Mouse (Mus musculus): ENCODE measurements around the gene I0C0044D17Rik. TPM values are rescaled to one million over a fixed set of nuclear protein-coding genes. Genes with fewer than 3 reads are reported as not detected.

The I0C0044D17Rik gene
- total and polyA plus RNA-seq, 2 experiments from 2014 or later, result not detected

DNA sequence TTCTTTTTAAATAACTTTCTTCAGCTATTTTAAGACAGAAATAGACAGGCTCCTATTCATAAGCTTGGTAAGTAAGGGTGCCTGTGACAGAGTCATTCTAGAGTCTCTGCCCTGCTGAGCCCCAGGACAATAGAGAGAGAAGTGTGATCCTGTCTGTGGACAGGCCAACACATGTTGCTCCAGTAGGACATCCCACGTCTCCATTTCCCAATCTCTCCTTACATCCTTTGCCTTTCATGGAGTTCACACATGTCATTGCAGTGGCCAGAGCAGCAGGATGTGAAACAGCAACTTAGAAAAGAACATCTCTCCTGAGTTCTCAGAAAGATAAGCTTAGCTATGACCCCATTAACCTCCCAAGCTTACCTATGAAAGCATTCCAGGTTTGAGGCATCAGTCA, 8.1 kb upstream of the I0C0044D17Rik start:
- Histone ChIP-seq H3K27ac (no peak overlapping the region), H3K4me1 (ENCODE audit: insufficient read depth, low read length) (no peaks in the 10 kb centered on the region), H3K9ac (replicated peaks; ENCODE audit: low read length) (no peak overlapping the region), H3K4me2 (ENCODE audit: low read depth, low read length) (no peak overlapping the region), H3K9me3 (ENCODE audit: low read length) (no peaks in the 10 kb centered on the region), H3K4me3 (ENCODE audit: low read length) (no peak overlapping the region), H3K36me3 (ENCODE audit: insufficient read depth, low read length) (no peaks in the 10 kb centered on the region), H3K27me3 (ENCODE audit: insufficient read depth, low read length) (no peaks in the 10 kb centered on the region)
- TF ChIP-seq CTCF (IDR thresholded peaks at IDR 0.05; ENCODE audit: low read depth), result no peak
- ATAC-seq (no peak), DNase-seq (ENCODE audit: low spot score) (no peak)
- 66% methylated on average over 1 of the region's 1 CpGs for WGBS

GRCm38 (mm10) chr4:98826701-98827100, 3.1 kb upstream of the I0C0044D17Rik start:
- Histone ChIP-seq H3K9me3 (ENCODE audit: low read length) (no peaks in the 10 kb centered on the region), H3K36me3 (ENCODE audit: insufficient read depth, low read length) (no peaks in the 10 kb centered on the region), H3K27ac (no peak overlapping the region), H3K27me3 (ENCODE audit: insufficient read depth, low read length) (no peaks in the 10 kb centered on the region), H3K4me3 (ENCODE audit: low read length) (no peak overlapping the region), H3K9ac (replicated peaks; ENCODE audit: low read length) (no peak overlapping the region), H3K4me2 (ENCODE audit: low read depth, low read length) (no peak overlapping the region), H3K4me1 (ENCODE audit: insufficient read depth, low read length) (no peaks in the 10 kb centered on the region)
- no peak for TF ChIP-seq CTCF (IDR thresholded peaks at IDR 0.05; ENCODE audit: low read depth)
- DNase-seq (ENCODE audit: low spot score), result no peak
- 53% methylated on average over 3 of the region's 3 CpGs for WGBS
- no peak for ATAC-seq

GRCm38 (mm10) chr4:98823047-98823446, 593 bp downstream of the I0C0044D17Rik start:
- H3K36me3 ChIP-seq (ENCODE audit: insufficient read depth, low read length), result no peaks in the 10 kb centered on the region
- ATAC-seq (no peak), DNase-seq (ENCODE audit: low spot score) (peak; percentile 6)
- H3K27me3 ChIP-seq (ENCODE audit: insufficient read depth, low read length), result peaks cover 2% of the 10 kb centered on the region; the same call in 1 of the 2 replicates
- no peak overlapping the region for H3K4me2 ChIP-seq (ENCODE audit: low read depth, low read length)
- WGBS, result 72% methylated on average over 3 of the region's 3 CpGs
- no peaks in the 10 kb centered on the region; the same call in 1 of the 2 replicates for H3K4me1 ChIP-seq (ENCODE audit: insufficient read depth, low read length)
- TF ChIP-seq CTCF (IDR thresholded peaks at IDR 0.05; ENCODE audit: low read depth), result no peak
- no peaks in the 10 kb centered on the region for H3K9me3 ChIP-seq (ENCODE audit: low read length)
- no peak overlapping the region for H3K4me3 ChIP-seq (ENCODE audit: low read length)
- H3K27ac ChIP-seq, result no peak overlapping the region
- no peak overlapping the region for H3K9ac ChIP-seq (replicated peaks; ENCODE audit: low read length)

GRCm38 (mm10) chr4:98822478-98822877, 1.2 kb downstream of the I0C0044D17Rik start:
- H3K4me3 ChIP-seq (ENCODE audit: low read length), result no peak overlapping the region
- H3K27ac ChIP-seq, result no peak overlapping the region
- no peak overlapping the region for H3K9ac ChIP-seq (replicated peaks; ENCODE audit: low read length)
- ATAC-seq (no peak), DNase-seq (ENCODE audit: low spot score) (no peak)
- no peaks in the 10 kb centered on the region for H3K9me3 ChIP-seq (ENCODE audit: low read length)
- H3K27me3 ChIP-seq (ENCODE audit: insufficient read depth, low read length), result peaks cover 3% of the 10 kb centered on the region
- no peak for TF ChIP-seq CTCF (IDR thresholded peaks at IDR 0.05; ENCODE audit: low read depth)
- 71% methylated on average over 3 of the region's 3 CpGs for WGBS
- no peaks in the 10 kb centered on the region; the same call in 1 of the 2 replicates for H3K4me1 ChIP-seq (ENCODE audit: insufficient read depth, low read length)
- H3K36me3 ChIP-seq (ENCODE audit: insufficient read depth, low read length), result no peaks in the 10 kb centered on the region
- H3K4me2 ChIP-seq (ENCODE audit: low read depth, low read length), result no peak overlapping the region

DNA sequence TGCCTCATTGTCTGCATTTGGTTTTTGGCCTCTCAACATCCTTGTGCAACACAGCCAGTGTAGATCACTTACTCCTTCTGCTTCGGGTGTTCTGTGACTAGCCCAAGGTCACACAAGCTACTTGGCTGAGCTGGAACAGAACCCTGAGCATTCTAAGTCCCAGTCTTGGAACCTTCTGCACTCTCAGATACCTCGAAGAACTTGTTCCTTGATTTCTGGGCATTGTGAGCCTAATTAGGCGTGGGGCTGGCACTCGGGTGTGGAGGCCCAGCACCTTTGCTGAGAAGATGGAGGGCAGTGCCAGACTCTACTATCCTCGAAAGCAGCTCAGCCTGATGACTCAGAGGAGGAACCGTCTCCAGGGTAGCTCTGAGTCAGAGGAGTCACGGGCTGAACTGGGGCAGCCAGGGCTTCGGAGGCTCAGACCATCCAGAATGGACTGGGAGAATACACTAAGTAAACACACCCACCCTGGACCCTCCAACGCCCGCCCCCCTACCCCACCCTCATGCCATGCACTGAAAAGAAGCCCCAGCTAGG, 4.4 kb downstream of the I0C0044D17Rik start:
- TF ChIP-seq CTCF (IDR thresholded peaks at IDR 0.05; ENCODE audit: low read depth), result no peak
- peaks cover 12% of the 10 kb centered on the region for H3K27me3 ChIP-seq (ENCODE audit: insufficient read depth, low read length)
- 80% methylated on average over 10 of the region's 10 CpGs for WGBS
- no peaks in the 10 kb centered on the region; the same call in 1 of the 2 replicates for H3K4me1 ChIP-seq (ENCODE audit: insufficient read depth, low read length)
- H3K36me3 ChIP-seq (ENCODE audit: insufficient read depth, low read length), result no peaks in the 10 kb centered on the region
- H3K4me2 ChIP-seq (ENCODE audit: low read depth, low read length), result no peak overlapping the region
- no peak overlapping the region for H3K4me3 ChIP-seq (ENCODE audit: low read length)
- DNase-seq (ENCODE audit: low spot score) (no peak), ATAC-seq (no peak)
- no peaks in the 10 kb centered on the region for H3K9me3 ChIP-seq (ENCODE audit: low read length)
- no peak overlapping the region for H3K27ac ChIP-seq
- no peak overlapping the region for H3K9ac ChIP-seq (replicated peaks; ENCODE audit: low read length)

DNA sequence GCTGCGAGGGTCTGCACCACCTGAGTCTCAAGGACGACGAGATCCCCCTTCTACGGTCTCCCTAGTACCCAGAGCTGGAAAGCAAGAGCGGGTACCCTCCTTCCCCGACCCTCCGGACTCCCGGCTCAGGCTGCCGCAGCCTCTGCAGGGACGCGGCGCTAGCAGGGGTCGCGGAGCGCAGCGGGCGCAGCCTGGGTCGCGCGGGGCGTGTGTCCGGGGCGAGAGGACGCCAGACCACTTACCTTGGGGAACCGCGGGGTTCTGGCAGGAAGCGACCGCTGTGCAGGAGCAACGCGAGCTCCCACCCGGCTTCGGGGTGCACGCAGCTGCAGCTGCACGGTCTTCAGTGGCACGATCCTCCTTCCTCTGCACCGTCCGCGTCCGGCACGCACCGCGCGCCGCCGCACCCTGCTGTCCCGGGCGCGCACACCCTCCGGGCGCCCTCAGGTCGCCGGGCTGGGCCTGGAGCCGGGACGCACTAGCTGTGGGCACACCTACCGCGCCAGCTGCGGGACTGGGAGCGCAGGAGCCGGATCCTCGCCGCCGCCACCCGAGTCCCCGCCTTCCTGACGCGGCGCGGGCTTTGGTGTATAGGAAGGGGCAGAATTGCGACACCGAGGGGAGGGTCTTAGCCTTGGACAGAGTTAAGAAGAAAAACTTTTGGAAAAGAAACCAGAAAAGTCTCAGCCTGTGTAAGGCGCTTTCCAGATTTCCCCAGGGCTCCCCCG, 6.3 kb downstream of the I0C0044D17Rik start, which contains the start of gene Kank4:
Gene Kank4, minus strand, starts transcription at position 354 of the 728 bp plus-strand sequence.
- Histone ChIP-seq H3K9ac (replicated peaks; ENCODE audit: low read length) (peak within 1 kb of the TSS; percentile 67), H3K36me3 (ENCODE audit: insufficient read depth, low read length) (no peaks in the 10 kb centered on the region), H3K27ac (no peak within 1 kb of the TSS), H3K9me3 (ENCODE audit: low read length) (no peaks in the 10 kb centered on the region), H3K27me3 (ENCODE audit: insufficient read depth, low read length) (peaks cover 12% of the 10 kb centered on the region), H3K4me2 (ENCODE audit: low read depth, low read length) (peak within 1 kb of the TSS; percentile 100), H3K4me1 (ENCODE audit: insufficient read depth, low read length) (no peaks in the 10 kb centered on the region; the same call in 1 of the 2 replicates), H3K4me3 (ENCODE audit: low read length) (peak within 1 kb of the TSS; percentile 74)
- no peak for TF ChIP-seq CTCF (IDR thresholded peaks at IDR 0.05; ENCODE audit: low read depth)
- under 1% methylated on average over 72 of the region's 72 CpGs for WGBS
- peak; percentile 78; the same call in 1 of the 2 replicates for ATAC-seq
- DNase-seq (ENCODE audit: low spot score), result peak; percentile 42

DNA sequence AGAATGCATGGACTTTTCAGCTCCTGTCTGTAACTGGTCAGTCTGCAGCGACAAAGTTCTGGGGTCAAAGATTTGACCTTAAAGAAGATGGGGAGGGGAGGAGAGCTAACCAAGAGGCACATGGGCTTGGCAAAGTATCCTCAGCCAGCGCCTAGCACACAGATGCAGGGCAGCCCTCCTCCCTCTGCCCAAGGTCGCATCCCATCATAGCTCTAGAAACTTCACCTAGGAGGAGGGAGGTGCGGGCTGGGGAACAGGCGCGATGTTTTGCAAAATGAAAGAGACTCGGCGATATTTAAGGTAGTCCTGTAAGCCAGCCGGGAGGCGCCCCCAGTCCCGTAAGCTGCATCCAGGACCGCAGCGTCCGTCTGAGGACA, 6.8 kb downstream of the I0C0044D17Rik start:
- Histone ChIP-seq H3K4me2 (ENCODE audit: low read depth, low read length) (peak overlapping the region; percentile 100), H3K9me3 (ENCODE audit: low read length) (no peaks in the 10 kb centered on the region), H3K27me3 (ENCODE audit: insufficient read depth, low read length) (peaks cover 12% of the 10 kb centered on the region), H3K36me3 (ENCODE audit: insufficient read depth, low read length) (no peaks in the 10 kb centered on the region), H3K4me3 (ENCODE audit: low read length) (peak overlapping the region; percentile 74), H3K9ac (replicated peaks; ENCODE audit: low read length) (peak overlapping the region; percentile 67), H3K4me1 (ENCODE audit: insufficient read depth, low read length) (no peaks in the 10 kb centered on the region; the same call in 1 of the 2 replicates), H3K27ac (no peak overlapping the region)
- 2% methylated on average over 13 of the region's 14 CpGs for WGBS
- TF ChIP-seq CTCF (IDR thresholded peaks at IDR 0.05; ENCODE audit: low read depth), result no peak
- DNase-seq (ENCODE audit: low spot score) (no peak), ATAC-seq (0 out of 2 replicates have a peak, but pooled peaks have one; percentile 13)
